Mouse (Mus musculus) cortical plate, adult 2 months (tissue): ENCODE results near the gene Plekha4.

Experiments used
- CTCF ChIP-seq: fragments of 200-500 bp; IDR thresholded peaks from 2 replicates; pipeline ENCODE4 v1.5.1; 2011; ENCODE audit warnings: mild to moderate bottlenecking, control low read depth, low read length; ENCODE audit not compliant: insufficient read depth; ENCODE audit errors: extremely low read depth
- POLR2A ChIP-seq: fragments of 200-500 bp; IDR thresholded peaks from 2 replicates; pipeline ENCODE4 v1.6.1; 2011; ENCODE audit warnings: mild to moderate bottlenecking, low read length, control low read depth; ENCODE audit not compliant: insufficient read depth; ENCODE audit errors: extremely low read depth

- TF ChIP-seq CTCF (no peak), POLR2A (no peak)
Measured at GRCm38 (mm10) chr7:45486761-45487415, 39.2 kb upstream of the Plekha4 start, which contains the start of gene Gm45808.
